Comparison of ENCODE assay signal across 21 mouse cellular contexts in the genomic region with DNA sequence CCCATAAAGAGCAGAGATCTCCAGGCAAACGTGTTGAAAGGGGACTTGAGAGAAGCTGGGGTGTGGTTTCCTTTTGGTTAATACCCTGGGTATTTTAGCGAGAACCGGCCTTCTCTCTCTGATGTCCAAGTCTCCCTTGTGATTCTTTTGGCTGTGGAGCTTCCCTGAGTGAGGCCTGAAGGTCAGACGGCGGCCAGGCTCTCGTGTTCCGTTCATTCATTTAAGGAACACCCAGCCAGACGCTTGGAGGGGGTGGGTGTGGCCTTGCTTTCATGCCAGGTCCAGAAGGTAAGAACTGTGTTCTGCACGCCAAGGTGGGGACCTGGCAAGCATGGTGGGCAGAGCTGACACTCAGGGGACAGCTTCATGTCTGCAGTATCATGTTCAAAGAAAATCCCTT. TPM values are rescaled to one million over a fixed set of nuclear protein-coding genes. Genes with fewer than 3 reads are reported as not detected.
A peak's percentile ranks its signal among the peaks of the same experiment; 100 is the strongest.
DNase-seq lines count a peak whose midpoint lies in the region; ATAC-seq and TF ChIP-seq lines count a peak whose summit lies in the region.
"Had no signal": no experiment of that assay in that cellular context is flagged by ENCODE, and none has a peak within 500 bp of the region (broad histone marks: within the 10 kb centered on the region; RNA-seq: fewer than 3 reads in every experiment).

No protein-coding gene starts in this region.

- DNase-seq in gastrocnemius, adult 18-20 months (ENCODE audit: low spot score), result peak; percentile 69
- no peak for DNase-seq in gastrocnemius, postnatal 10 days
- DNase-seq in ZHBTc4 (ENCODE audit: low read depth, low spot score), result peak; percentile 74
- peak; percentile 58 for DNase-seq in gastrocnemius, postnatal 25 days
- DNase-seq in lung, postnatal 14 days, result no peak
- no peak for DNase-seq in testis, postnatal 10 days (ENCODE audit: low spot score)
- DNase-seq: adrenal gland, postnatal 10 days; cerebellum, adult 2 months; cerebellum, postnatal 10 days; heart, postnatal 4 days; kidney, adult 8-10 months had no signal

- no peaks in the 10 kb centered on the region for H3K36me3 ChIP-seq in E14TG2a.4 (ENCODE audit: insufficient read depth, low read length)
- H3K36me3 ChIP-seq: embryonic facial prominence, embryonic 10.5 days; forebrain, embryonic 10.5 days; heart, embryonic 12.5 days; hindbrain, embryonic 12.5 days had no signal

- no peak for TF ChIP-seq CTCF in E14TG2a.4 (conservative IDR thresholded peaks at IDR 0.05; ENCODE audit: low read length)

- H3K4me3 ChIP-seq in E14TG2a.4 (replicated peaks; ENCODE audit: low read length), result peak overlapping the region; percentile 74
- H3K4me3 ChIP-seq: embryonic facial prominence, embryonic 10.5 days; forebrain, embryonic 10.5 days; heart, embryonic 12.5 days; hindbrain, embryonic 12.5 days had no signal

- no peaks in the 10 kb centered on the region for H3K9me3 ChIP-seq in E14TG2a.4 (ENCODE audit: low read length)
- H3K9me3 ChIP-seq: embryonic facial prominence, embryonic 10.5 days; forebrain, embryonic 10.5 days; hindbrain, embryonic 12.5 days had no signal

- H3K27me3 ChIP-seq in E14TG2a.4 (ENCODE audit: insufficient read depth, low read length), result peaks cover 2% of the 10 kb centered on the region; the same call in 1 of the 2 replicates
- H3K27me3 ChIP-seq: hindbrain, embryonic 12.5 days had no signal

- H3K4me1 ChIP-seq in E14TG2a.4 (replicated peaks; ENCODE audit: low read depth, low read length), result peaks cover 49% of the 10 kb centered on the region
- H3K4me1 ChIP-seq: hindbrain, embryonic 12.5 days had no signal

- no peak for ATAC-seq in erythroid progenitor cell, adult 5-6 weeks (replicated peaks; ENCODE audit: low FRiP score, poor library complexity, severe bottlenecking)
- ATAC-seq: forebrain, embryonic 14.5 days; hindbrain, embryonic 16.5 days; inflammation-experienced regulatory T-cells, adult 6 months; intestine, postnatal 0 days had no signal

RNA-seq across cellular contexts. Expression of gene Hmcn2, which starts 10.0 kb away (rescaled TPM):
- 10 to 100 TPM; 25.9 to 30.7 TPM for total RNA-seq in gastrocnemius, adult 18-20 months (2021)
- total RNA-seq in gastrocnemius, postnatal 10 days (2021), result 10 to 100 TPM; 38.8 to 50.5 TPM
- total RNA-seq in gastrocnemius, postnatal 25 days (2021), result 10 to 100 TPM; 33.0 to 38.1 TPM
- not detected in 2 replicates for total RNA-seq in erythroid progenitor cell, adult 5-6 weeks (2015; ENCODE audit: low replicate concordance)
- total RNA-seq in erythroid progenitor cell, adult 5-6 weeks (2017; ENCODE audit: low replicate concordance), result not detected in 2 replicates

RNA-seq across cellular contexts. Expression of gene Ncs1, which starts 58.6 kb away (rescaled TPM):
- total RNA-seq in gastrocnemius, adult 18-20 months (2021), result 1 to 10 TPM; 4.5 to 5.5 TPM
- total RNA-seq in gastrocnemius, postnatal 10 days (2021), result 10 to 100 TPM; 17.6 to 18.6 TPM
- 1 to 10 TPM; 4.7 to 4.8 TPM for total RNA-seq in gastrocnemius, postnatal 25 days (2021)
- not detected in 2 replicates for total RNA-seq in erythroid progenitor cell, adult 5-6 weeks (2015; ENCODE audit: low replicate concordance)
- total RNA-seq in erythroid progenitor cell, adult 5-6 weeks (2017; ENCODE audit: low replicate concordance), result 0.39 TPM in 1 of 2 replicates, not detected in the other

Comparison
In these comparisons a context has a peak if more than half of its experiments do, and no peak if none do; other contexts are left out.
1. DNase-seq: peak in gastrocnemius, adult 18-20 months (single experiment), ZHBTc4 (single experiment) and gastrocnemius, postnatal 25 days (single experiment); none in gastrocnemius, postnatal 10 days (single experiment), lung, postnatal 14 days (single experiment) and testis, postnatal 10 days (single experiment).
2. RNA of gene Hmcn2, which starts 10.0 kb away (total RNA-seq): 38.8 to 50.5 TPM in gastrocnemius, postnatal 10 days, 33.0 to 38.1 TPM in gastrocnemius, postnatal 25 days and 25.9 to 30.7 TPM in gastrocnemius, adult 18-20 months; not detected in erythroid progenitor cell, adult 5-6 weeks; every median in the first group is over 10 times any median in the second.